Mouse (Mus musculus): Measurements from ENCODE around the gene Scn4b. TPM values are rescaled to one million over a fixed set of nuclear protein-coding genes. Genes with fewer than 3 reads are reported as not detected.

Gene Scn4b
- polyA plus RNA-seq, 1 experiment = 0.02 TPM

- no peaks in the 10 kb centered on the region for H3K27me3 ChIP-seq (ENCODE audit: control insufficient read depth, insufficient read depth, low read length)
- H3K36me3 ChIP-seq (ENCODE audit: control insufficient read depth, insufficient read depth, low read length) = no peaks in the 10 kb centered on the region
- peaks cover 3% of the 10 kb centered on the region for H3K4me1 ChIP-seq (ENCODE audit: control insufficient read depth, insufficient read depth, low read length)
- TF ChIP-seq CTCF (IDR thresholded peaks at IDR 0.05; ENCODE audit: control insufficient read depth, insufficient read depth, insufficient replicate concordance, low read depth, low read length) (no peak), POLR2A (IDR thresholded peaks at IDR 0.05; ENCODE audit: control insufficient read depth, low read depth, low read length) (no peak)
- no peak overlapping the region for H3K4me3 ChIP-seq (ENCODE audit: control insufficient read depth, low read depth, low read length)
- H3K27ac ChIP-seq (ENCODE audit: control insufficient read depth, insufficient read depth, low read depth, low read length) = no peak overlapping the region
Measured at GRCm38 (mm10) chr9:45119316-45119953, 18.8 kb upstream of the Scn4b start.

DNA sequence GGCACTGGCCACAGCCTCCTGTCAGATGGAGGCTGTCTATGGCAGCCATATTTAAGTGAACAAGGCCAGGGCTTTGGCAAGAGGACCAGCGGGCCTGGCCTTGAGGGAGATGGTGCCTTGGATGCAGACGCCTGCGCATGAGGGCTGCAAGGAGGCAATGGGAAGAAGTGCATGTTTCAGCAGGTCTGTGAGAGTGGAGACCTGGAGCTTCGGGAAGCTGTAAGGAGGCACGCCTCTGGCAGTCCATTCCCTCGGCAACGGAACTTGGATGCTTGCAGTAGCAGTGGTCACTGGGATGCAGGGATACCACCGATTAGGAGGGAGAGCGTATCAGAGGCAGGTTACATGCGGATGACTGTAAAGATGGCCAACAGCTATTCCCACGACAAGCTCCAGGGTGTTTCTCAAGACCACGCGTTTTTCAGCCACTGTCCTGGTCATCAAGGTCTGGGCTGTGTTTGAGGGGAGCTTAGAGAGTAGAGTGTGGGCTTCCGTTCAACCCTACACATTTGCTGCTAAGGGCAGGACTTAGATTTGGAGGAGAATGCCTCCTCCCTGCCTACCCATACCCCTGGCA is 18.2 kb upstream of the Scn4b start:
- Histone ChIP-seq H3K4me3 (ENCODE audit: control insufficient read depth, low read depth, low read length) (no peak overlapping the region), H3K27ac (ENCODE audit: control insufficient read depth, insufficient read depth, low read depth, low read length) (no peak overlapping the region), H3K36me3 (ENCODE audit: control insufficient read depth, insufficient read depth, low read length) (no peaks in the 10 kb centered on the region), H3K4me1 (ENCODE audit: control insufficient read depth, insufficient read depth, low read length) (peaks cover 3% of the 10 kb centered on the region), H3K27me3 (ENCODE audit: control insufficient read depth, insufficient read depth, low read length) (no peaks in the 10 kb centered on the region)
- no peak for TF ChIP-seq POLR2A (IDR thresholded peaks at IDR 0.05; ENCODE audit: control insufficient read depth, low read depth, low read length)
- no peak for TF ChIP-seq CTCF (IDR thresholded peaks at IDR 0.05; ENCODE audit: control insufficient read depth, insufficient read depth, insufficient replicate concordance, low read depth, low read length)

DNA sequence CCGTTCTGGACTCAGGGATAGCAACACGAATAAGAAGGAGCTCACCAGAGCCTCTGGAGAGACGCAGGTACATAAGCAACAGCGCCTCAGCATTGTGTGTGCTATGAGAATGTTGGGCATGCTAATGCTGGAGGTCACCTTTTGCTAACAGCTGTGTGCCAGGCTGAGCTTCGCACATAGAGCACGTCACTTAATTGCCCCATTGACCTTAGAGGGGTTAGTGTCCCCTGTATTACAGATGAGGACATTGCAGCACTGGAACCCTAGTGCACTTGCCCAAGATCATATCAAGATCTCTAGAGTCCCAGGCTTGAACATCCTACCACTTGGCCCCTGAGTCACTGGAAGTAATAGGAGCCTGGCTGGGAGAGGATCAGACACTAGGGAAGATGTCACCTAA is 17.6 kb upstream of the Scn4b start:
- TF ChIP-seq POLR2A (IDR thresholded peaks at IDR 0.05; ENCODE audit: control insufficient read depth, low read depth, low read length) = no peak
- no peak for TF ChIP-seq CTCF (IDR thresholded peaks at IDR 0.05; ENCODE audit: control insufficient read depth, insufficient read depth, insufficient replicate concordance, low read depth, low read length)
- peaks cover 6% of the 10 kb centered on the region for H3K4me1 ChIP-seq (ENCODE audit: control insufficient read depth, insufficient read depth, low read length)
- no peak overlapping the region for H3K4me3 ChIP-seq (ENCODE audit: control insufficient read depth, low read depth, low read length)
- no peak overlapping the region for H3K27ac ChIP-seq (ENCODE audit: control insufficient read depth, insufficient read depth, low read depth, low read length)
- no peaks in the 10 kb centered on the region for H3K36me3 ChIP-seq (ENCODE audit: control insufficient read depth, insufficient read depth, low read length)
- no peaks in the 10 kb centered on the region for H3K27me3 ChIP-seq (ENCODE audit: control insufficient read depth, insufficient read depth, low read length)

- no peaks in the 10 kb centered on the region for H3K27me3 ChIP-seq (ENCODE audit: control insufficient read depth, insufficient read depth, low read length)
- H3K4me3 ChIP-seq (ENCODE audit: control insufficient read depth, low read depth, low read length) = no peak overlapping the region
- no peak overlapping the region for H3K27ac ChIP-seq (ENCODE audit: control insufficient read depth, insufficient read depth, low read depth, low read length)
- H3K36me3 ChIP-seq (ENCODE audit: control insufficient read depth, insufficient read depth, low read length) = no peaks in the 10 kb centered on the region
- no peak for TF ChIP-seq CTCF (IDR thresholded peaks at IDR 0.05; ENCODE audit: control insufficient read depth, insufficient read depth, insufficient replicate concordance, low read depth, low read length)
- no peak for TF ChIP-seq POLR2A (IDR thresholded peaks at IDR 0.05; ENCODE audit: control insufficient read depth, low read depth, low read length)
- peaks cover 5% of the 10 kb centered on the region for H3K4me1 ChIP-seq (ENCODE audit: control insufficient read depth, insufficient read depth, low read length)
Measured at GRCm38 (mm10) chr9:45121001-45121400, 17.2 kb upstream of the Scn4b start.

DNA sequence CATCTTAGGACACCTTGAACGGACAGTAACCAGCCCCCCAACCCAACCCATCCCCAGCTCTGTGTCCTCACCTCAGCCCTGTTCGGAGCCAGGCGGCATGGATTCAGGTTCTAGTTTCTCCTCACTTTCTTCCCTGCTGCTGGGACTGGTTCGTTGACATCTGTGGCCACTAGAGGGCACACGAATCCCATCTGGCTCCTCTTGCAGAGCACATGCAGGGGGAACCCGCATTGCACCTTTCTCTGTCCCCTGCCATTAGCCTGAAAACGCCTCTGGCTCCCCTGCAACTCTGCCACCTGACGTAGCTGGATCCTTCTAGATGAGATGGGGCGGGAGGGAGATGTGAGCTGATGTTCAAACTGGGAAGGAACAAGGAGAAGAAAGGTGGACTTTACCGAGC is 16.4 kb upstream of the Scn4b start:
- Histone ChIP-seq H3K4me1 (ENCODE audit: control insufficient read depth, insufficient read depth, low read length) (peaks cover 13% of the 10 kb centered on the region), H3K27ac (ENCODE audit: control insufficient read depth, insufficient read depth, low read depth, low read length) (no peak overlapping the region)
- TF ChIP-seq CTCF (IDR thresholded peaks at IDR 0.05; ENCODE audit: control insufficient read depth, insufficient read depth, insufficient replicate concordance, low read depth, low read length) (peak; percentile 86), POLR2A (IDR thresholded peaks at IDR 0.05; ENCODE audit: control insufficient read depth, low read depth, low read length) (no peak)

DNA sequence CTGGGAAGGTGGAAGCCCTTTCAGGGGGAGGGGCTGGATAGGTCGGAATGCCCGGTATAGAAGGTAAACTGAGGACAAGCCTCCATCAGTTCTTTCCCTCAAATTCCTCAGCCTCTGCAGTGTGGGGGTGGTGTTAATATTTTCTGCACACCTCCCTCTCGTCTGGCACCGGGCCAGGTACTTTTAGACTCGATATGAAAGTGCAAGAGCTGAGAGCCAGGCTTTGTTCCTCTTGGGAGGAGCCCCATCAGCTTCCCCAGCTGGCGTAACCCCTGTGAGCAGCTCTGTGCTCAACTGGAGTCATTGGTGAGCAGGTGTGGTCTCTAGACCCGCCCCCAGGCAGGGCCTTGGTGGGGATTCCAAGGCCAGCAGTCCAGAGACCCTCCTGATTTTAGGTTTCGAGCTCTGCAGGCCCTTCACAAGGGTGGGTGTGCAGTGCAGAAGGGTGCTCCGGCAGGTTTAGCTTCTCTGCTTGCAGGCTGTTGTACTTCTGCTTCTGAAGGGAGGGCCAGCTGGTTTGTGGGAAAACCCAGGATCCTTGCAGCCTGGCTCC is 15.9 kb upstream of the Scn4b start:
- Histone ChIP-seq H3K27me3 (ENCODE audit: control insufficient read depth, insufficient read depth, low read length) (no peaks in the 10 kb centered on the region), H3K27ac (ENCODE audit: control insufficient read depth, insufficient read depth, low read depth, low read length) (no peak overlapping the region), H3K36me3 (ENCODE audit: control insufficient read depth, insufficient read depth, low read length) (no peaks in the 10 kb centered on the region), H3K4me1 (ENCODE audit: control insufficient read depth, insufficient read depth, low read length) (peaks cover 15% of the 10 kb centered on the region), H3K4me3 (ENCODE audit: control insufficient read depth, low read depth, low read length) (no peak overlapping the region)
- TF ChIP-seq CTCF (IDR thresholded peaks at IDR 0.05; ENCODE audit: control insufficient read depth, insufficient read depth, insufficient replicate concordance, low read depth, low read length) (no peak), POLR2A (IDR thresholded peaks at IDR 0.05; ENCODE audit: control insufficient read depth, low read depth, low read length) (no peak)

More for the DNA sequence above, 16.4 kb upstream of the Scn4b start:
- Histone ChIP-seq H3K27me3 (ENCODE audit: control insufficient read depth, insufficient read depth, low read length) (no peaks in the 10 kb centered on the region), H3K4me3 (ENCODE audit: control insufficient read depth, low read depth, low read length) (no peak overlapping the region), H3K36me3 (ENCODE audit: control insufficient read depth, insufficient read depth, low read length) (no peaks in the 10 kb centered on the region)

DNA sequence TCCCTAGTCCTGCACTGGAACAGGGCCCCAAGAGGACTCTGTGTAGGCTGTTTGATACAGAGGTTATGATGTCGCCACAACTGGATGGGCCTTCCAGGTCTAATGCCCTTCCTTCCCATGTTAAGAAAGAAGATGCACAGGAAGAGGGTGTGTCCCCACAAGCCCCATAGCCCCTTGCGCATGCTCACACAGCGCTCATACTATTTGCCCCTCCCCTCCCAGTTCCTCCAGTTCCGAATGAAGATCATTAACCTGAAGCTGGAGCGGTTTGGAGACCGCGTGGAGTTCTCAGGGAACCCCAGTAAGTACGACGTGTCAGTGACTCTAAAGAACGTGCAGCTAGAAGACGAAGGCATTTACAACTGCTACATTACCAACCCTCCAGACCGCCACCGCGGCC is 13.0 kb upstream of the Scn4b start:
- Histone ChIP-seq H3K27me3 (ENCODE audit: control insufficient read depth, insufficient read depth, low read length) (no peaks in the 10 kb centered on the region), H3K36me3 (ENCODE audit: control insufficient read depth, insufficient read depth, low read length) (no peaks in the 10 kb centered on the region), H3K4me1 (ENCODE audit: control insufficient read depth, insufficient read depth, low read length) (peaks cover 23% of the 10 kb centered on the region), H3K4me3 (ENCODE audit: control insufficient read depth, low read depth, low read length) (peak overlapping the region; percentile 1; the same call in 1 of the 2 replicates), H3K27ac (ENCODE audit: control insufficient read depth, insufficient read depth, low read depth, low read length) (no peak overlapping the region)
- TF ChIP-seq POLR2A (IDR thresholded peaks at IDR 0.05; ENCODE audit: control insufficient read depth, low read depth, low read length) (no peak), CTCF (IDR thresholded peaks at IDR 0.05; ENCODE audit: control insufficient read depth, insufficient read depth, insufficient replicate concordance, low read depth, low read length) (no peak)
